Mouse (Mus musculus) lung, embryonic 16.5 days (tissue): ENCODE data around the gene Renbp. TPM values are rescaled to one million over a fixed set of nuclear protein-coding genes. Genes with fewer than 3 reads are reported as not detected.

Experiments used
- ATAC-seq: fragments of 200-750 bp; cut with Nextera tagmentation; 2 replicates; pipeline ENCODE4 v1.8.0; 2017; ENCODE audit warnings: low read depth, mild to moderate bottlenecking, moderate library complexity
- H3K27ac ChIP-seq: fragments of 300-500 bp; sonication (generic); 2 replicates; pipeline ENCODE4 v1.5.1; 2014; ENCODE audit warnings: mild to moderate bottlenecking, control low read depth, low read length
- H3K27me3 ChIP-seq: fragments of 300-500 bp; sonication (generic); 2 replicates; pipeline ENCODE4 v1.6.1; 2014; ENCODE audit warnings: low read depth, low read length, mixed read lengths; ENCODE audit not compliant: control insufficient read depth, insufficient read depth
- H3K36me3 ChIP-seq: fragments of 300-500 bp; sonication (generic); 2 replicates; pipeline ENCODE4 v1.6.1; 2014; ENCODE audit warnings: low read length; ENCODE audit not compliant: control insufficient read depth, insufficient read depth
- H3K4me1 ChIP-seq: fragments of 300-500 bp; sonication (generic); replicated peaks from 2 replicates; pipeline ENCODE4 v1.6.1; 2014; ENCODE audit warnings: low read length, mixed read lengths; ENCODE audit not compliant: control insufficient read depth, insufficient read depth
- H3K4me2 ChIP-seq: fragments of 300-500 bp; sonication (generic); 2 replicates; pipeline ENCODE4 v1.6.1; 2014; ENCODE audit warnings: low read depth, low read length, control low read depth
- H3K4me3 ChIP-seq: fragments of 300-500 bp; sonication (generic); 2 replicates; pipeline ENCODE4 v1.5.1; 2014; ENCODE audit warnings: mild to moderate bottlenecking, low read length, control low read depth
- H3K9ac ChIP-seq: fragments of 300-500 bp; sonication (generic); 2 replicates; pipeline ENCODE4 v1.6.1; 2014; ENCODE audit warnings: low read length, control low read depth
- H3K9me3 ChIP-seq: fragments of 300-500 bp; sonication (generic); 2 replicates; pipeline ENCODE4 v1.6.1; 2016; ENCODE audit warnings: low read length; ENCODE audit not compliant: control insufficient read depth
- WGBS: fragments of 180-500 bp; shearing (Covaris S2); extraction: QIAGEN DNeasy Blood & Tissue Kit; methylation state at CpG from one replicate; pipeline ENCODE4 v1.1.7; 2014; 5-methylcytosine and 5-hydroxymethylcytosine counted together
- polyA plus RNA-seq: library from polyadenylated mRNA; unstranded; fragments of >200 nt; fragmentation: Nextera tagmentation; extraction: Ambion mirVana; gene quantifications from 2 replicates; pipeline ENCODE4 v1.2.1, GENCODE M21; 2015

Gene Renbp
- 43.7 and 43.9 TPM in 2 replicates for polyA plus RNA-seq

DNA sequence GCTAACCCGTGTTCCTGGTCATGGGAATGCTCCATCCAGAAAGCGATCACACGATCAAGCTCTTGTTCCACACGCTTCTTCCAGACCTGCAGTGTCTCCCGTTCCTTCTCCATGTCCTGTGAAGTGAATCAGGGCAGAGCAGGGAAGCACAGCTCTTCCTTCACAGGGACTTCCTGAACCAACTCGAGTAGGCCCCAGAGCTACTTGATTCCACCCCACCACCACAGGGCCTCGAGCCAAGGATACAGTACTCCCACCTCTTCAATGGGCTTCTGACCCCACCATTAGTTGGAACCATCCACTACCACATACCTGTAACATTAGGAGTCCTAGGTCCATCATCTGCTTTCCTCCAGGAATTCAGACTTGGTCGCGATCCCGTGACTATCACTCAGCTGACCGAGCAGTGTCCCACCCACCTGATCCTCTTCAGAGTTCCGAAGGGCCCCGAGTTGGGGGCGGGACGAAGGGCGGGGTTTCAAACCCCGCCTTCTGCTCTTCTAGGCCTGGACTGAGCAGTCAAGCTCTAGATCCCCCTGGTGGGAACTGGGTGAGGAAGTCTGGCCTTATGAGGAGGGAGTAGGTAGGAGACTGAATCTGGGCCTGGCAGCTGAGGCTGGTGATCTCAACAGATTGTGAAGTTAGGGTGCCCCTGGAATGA is at the start of gene Renbp:
Gene Renbp, minus strand, starts transcription at position 449 of the 661 bp plus-strand sequence.
- Histone ChIP-seq H3K4me2 (peak within 1 kb of the TSS; percentile 49), H3K9me3 (no peaks in the 10 kb centered on the region), H3K4me3 (peak within 1 kb of the TSS; percentile 47), H3K27ac (no peak within 1 kb of the TSS), H3K36me3 (no peaks in the 10 kb centered on the region), H3K4me1 (no peaks in the 10 kb centered on the region), H3K27me3 (no peaks in the 10 kb centered on the region), H3K9ac (peak within 1 kb of the TSS; percentile 50)
- peak; percentile 96 for ATAC-seq
- 33% methylated on average over 17 of the region's 17 CpGs for WGBS

DNA sequence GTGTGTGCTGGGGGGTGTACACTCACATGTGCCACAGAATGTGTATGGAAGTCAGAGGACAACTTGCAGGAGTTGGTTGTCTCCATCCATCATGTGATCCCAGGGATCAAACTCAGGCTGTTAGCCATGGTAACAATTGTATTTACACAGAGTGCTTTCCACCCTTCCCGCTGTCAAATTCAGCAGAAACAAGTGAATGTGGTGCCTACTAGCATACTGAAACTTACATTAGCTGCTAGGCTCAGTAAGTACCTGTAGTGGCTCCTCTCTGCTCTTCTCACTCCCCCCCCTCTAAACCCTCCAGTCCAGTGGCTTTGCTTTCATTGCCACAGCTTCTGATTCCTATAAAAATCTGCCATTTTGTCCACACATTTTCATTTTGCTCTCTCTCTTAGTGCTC is 47.1 kb upstream of the Renbp start:
- no peak for ATAC-seq
- no peaks in the 10 kb centered on the region for H3K36me3 ChIP-seq
- H3K4me2 ChIP-seq, result no peak overlapping the region
- H3K27ac ChIP-seq, result no peak overlapping the region
- no peaks in the 10 kb centered on the region for H3K9me3 ChIP-seq
- no peak overlapping the region for H3K4me3 ChIP-seq
- no peaks in the 10 kb centered on the region for H3K4me1 ChIP-seq
- 54% methylated on average over 1 of the region's 1 CpGs for WGBS
- no peaks in the 10 kb centered on the region for H3K27me3 ChIP-seq
- no peak overlapping the region for H3K9ac ChIP-seq

DNA sequence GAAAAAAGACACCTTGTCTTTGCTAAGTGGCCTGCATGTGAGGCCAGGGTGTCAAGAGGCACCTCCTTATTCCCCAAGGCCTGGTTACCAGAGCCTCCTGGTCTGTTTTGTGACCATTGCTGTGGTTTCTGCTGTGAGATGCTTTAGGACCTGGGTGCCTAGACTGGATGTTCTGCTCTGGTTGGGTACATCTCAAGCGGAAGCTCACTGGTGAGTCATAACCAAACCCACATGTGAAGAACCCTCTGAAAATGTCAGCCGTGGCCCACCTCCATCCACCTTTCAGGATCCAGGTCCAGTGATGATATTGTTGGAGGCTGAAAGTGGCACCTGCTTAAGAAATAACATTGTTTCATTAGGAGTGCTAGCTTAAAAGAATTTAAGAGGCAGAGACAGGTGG is 45.6 kb upstream of the Renbp start:
- H3K4me3 ChIP-seq, result no peak overlapping the region
- no peak overlapping the region for H3K27ac ChIP-seq
- no peak overlapping the region for H3K4me2 ChIP-seq
- WGBS, result 84% methylated on average over 2 of the region's 2 CpGs
- H3K9me3 ChIP-seq, result no peaks in the 10 kb centered on the region
- no peaks in the 10 kb centered on the region for H3K27me3 ChIP-seq
- no peak for ATAC-seq
- H3K36me3 ChIP-seq, result no peaks in the 10 kb centered on the region
- no peaks in the 10 kb centered on the region for H3K4me1 ChIP-seq
- no peak overlapping the region for H3K9ac ChIP-seq

DNA sequence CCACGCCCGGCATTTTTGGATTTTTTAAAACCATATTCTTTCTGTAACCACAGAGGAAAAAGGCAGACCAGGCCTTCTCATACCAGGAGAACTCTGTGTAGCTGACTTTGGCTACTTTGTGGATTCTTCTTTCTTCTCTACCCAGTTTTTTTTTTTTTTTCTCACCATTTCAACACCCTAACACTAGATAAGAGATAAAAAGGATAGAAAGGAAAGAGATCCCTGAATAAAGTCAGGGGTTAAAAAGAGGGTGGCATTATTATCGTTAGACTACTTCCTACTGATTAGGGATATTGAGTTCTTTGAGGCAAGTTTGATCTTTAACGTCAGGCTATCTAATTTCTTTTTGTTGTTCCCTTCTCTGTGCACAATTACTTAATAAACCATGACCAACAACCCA is 42.1 kb upstream of the Renbp start:
- Histone ChIP-seq H3K4me1 (no peaks in the 10 kb centered on the region), H3K4me3 (no peak overlapping the region), H3K9ac (no peak overlapping the region), H3K4me2 (no peak overlapping the region), H3K27ac (no peak overlapping the region), H3K27me3 (no peaks in the 10 kb centered on the region), H3K9me3 (no peaks in the 10 kb centered on the region), H3K36me3 (no peaks in the 10 kb centered on the region)
- 77% methylated on average over 4 of the region's 4 CpGs for WGBS
- no peak for ATAC-seq

DNA sequence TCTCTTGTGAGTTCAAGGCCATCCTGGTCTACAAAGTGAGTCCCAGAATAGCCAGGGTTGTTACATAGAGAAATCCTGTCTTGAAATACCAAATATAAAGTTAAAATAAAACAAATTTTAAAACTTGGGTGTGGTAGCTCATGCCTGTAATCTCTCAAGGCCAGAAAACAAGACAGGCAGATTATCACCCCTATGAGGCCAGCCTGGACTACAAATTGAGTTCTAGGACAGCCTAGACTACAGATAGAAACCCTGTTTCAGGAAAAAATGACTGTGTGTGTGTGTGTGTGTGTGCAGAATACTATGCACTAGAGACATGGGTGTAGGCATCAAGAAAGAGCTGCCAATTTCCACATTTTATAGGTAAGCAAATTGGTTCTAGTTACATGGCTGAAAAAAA is 40.1 kb upstream of the Renbp start:
- Histone ChIP-seq H3K4me1 (no peaks in the 10 kb centered on the region), H3K27me3 (no peaks in the 10 kb centered on the region), H3K4me2 (no peak overlapping the region), H3K4me3 (no peak overlapping the region), H3K36me3 (no peaks in the 10 kb centered on the region), H3K9ac (no peak overlapping the region), H3K27ac (no peak overlapping the region), H3K9me3 (no peaks in the 10 kb centered on the region)
- ATAC-seq, result no peak

DNA sequence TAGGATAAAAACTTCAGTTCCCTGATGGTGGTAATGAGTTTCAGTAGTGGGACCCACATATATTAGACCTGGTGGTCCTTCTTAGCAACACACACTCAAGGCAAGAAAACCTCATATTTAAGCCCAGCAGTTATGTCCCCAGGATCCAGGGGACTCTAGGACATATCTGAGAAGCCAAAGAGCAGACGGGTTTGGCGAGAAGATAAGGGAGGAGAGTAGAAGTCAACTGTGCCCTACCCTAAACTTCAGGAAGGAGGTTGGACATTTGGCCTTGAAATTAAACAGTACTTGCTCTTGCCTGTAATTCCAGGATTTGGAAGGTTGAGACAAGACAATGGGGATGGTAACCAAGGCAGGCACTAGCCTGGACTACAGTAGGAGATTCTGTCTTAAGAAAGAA is 39.1 kb upstream of the Renbp start:
- Histone ChIP-seq H3K4me2 (no peak overlapping the region), H3K4me3 (no peak overlapping the region), H3K27ac (no peak overlapping the region), H3K36me3 (no peaks in the 10 kb centered on the region), H3K4me1 (no peaks in the 10 kb centered on the region), H3K27me3 (no peaks in the 10 kb centered on the region), H3K9me3 (no peaks in the 10 kb centered on the region), H3K9ac (no peak overlapping the region)
- ATAC-seq, result no peak
- WGBS, result 90% methylated on average over 2 of the region's 2 CpGs

DNA sequence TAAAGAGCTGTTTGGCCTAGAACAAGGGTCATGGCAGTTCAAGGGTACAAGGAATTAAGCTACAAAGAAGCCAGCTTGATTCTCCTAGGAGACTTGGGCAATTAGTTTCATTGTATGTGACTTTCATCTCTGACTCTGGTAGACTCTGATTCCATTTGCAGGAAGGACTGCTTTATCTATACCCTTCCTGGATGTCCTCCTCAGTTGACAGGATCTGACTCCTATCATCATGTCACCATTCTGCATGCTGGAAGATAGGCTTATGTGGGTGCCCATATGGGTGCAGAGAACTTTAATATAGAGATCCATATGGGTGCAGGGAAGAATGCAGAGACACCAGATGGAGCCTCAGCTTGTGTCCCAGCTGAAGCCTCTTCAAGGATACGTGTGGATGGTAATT is 38.5 kb upstream of the Renbp start:
- 86% methylated on average over 1 of the region's 1 CpGs for WGBS
- no peak overlapping the region for H3K27ac ChIP-seq
- H3K4me3 ChIP-seq, result no peak overlapping the region
- no peaks in the 10 kb centered on the region for H3K36me3 ChIP-seq
- no peak overlapping the region for H3K4me2 ChIP-seq
- ATAC-seq, result no peak
- no peaks in the 10 kb centered on the region for H3K4me1 ChIP-seq
- H3K9ac ChIP-seq, result no peak overlapping the region
- H3K27me3 ChIP-seq, result no peaks in the 10 kb centered on the region
- no peaks in the 10 kb centered on the region for H3K9me3 ChIP-seq

DNA sequence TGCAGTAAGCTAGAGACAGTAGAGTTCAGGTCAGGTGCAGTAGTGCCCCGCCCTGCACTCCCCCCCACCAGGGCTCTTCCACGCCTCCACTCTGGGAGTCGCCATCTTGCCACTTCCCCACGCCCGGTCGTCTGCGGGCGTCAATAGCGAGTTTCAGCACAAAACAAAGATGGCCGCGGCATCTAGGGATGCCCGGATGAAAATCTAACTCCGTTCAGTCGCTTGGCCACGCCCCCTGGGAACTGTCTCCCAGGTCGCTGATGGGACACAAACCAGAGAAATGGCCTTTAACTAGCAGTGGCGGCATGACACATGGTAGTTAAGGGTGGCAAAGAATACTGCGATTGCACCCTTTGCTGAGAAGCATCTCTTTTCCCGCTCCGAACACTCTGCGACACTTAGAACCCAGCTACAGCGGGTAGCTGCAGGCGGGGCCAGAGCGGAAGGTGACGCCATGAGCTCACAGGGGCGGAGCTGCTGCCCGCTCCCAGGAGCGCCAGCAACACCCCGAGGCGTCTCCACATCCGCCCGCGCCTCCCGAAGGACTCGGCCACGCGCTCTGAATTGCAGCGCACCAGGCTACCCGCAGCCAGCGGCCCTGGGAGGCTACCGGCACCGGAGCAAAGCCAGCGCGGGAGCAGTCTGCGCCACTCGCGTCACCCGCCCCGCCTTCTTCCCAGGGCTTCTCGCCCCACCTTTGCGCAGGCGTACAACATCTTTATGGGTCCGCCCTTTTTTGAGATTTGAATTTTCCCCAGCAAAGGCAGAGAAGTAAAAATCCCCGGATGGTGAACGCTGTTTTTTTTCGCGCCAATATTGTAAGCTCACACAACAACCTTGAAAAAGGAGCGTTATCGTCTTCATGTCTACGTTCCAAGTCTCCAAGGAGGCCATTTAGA is 36.8 kb upstream of the Renbp start:
- Histone ChIP-seq H3K27ac (peak overlapping the region; percentile 99), H3K4me3 (peak overlapping the region; percentile 77), H3K4me1 (peaks cover 12% of the 10 kb centered on the region; the same call in 1 of the 2 replicates), H3K27me3 (no peaks in the 10 kb centered on the region), H3K9me3 (no peaks in the 10 kb centered on the region), H3K36me3 (no peaks in the 10 kb centered on the region), H3K9ac (peak overlapping the region; percentile 79), H3K4me2 (peak overlapping the region; percentile 53)
- WGBS, result 12% methylated on average over 59 of the region's 60 CpGs
- peak; percentile 87 for ATAC-seq
